Mouse (Mus musculus): ENCODE results near the gene Foxa2.

GRCm38 (mm10) chr2:148021016-148021415 lies 25.8 kb downstream of the Foxa2 start:
- TF ChIP-seq POLR2A (IDR thresholded peaks at IDR 0.05; ENCODE audit: insufficient read depth, low read depth, low read length): no peak
- TF ChIP-seq CTCF (IDR thresholded peaks at IDR 0.05): no peak

All from heart, adult 2 months (tissue).